Mouse (Mus musculus) stomach, embryonic 16.5 days (tissue): ENCODE data around the gene Pygo1. TPM values are rescaled to one million over a fixed set of nuclear protein-coding genes. Genes with fewer than 3 reads are reported as not detected.

Source experiments
- ATAC-seq: fragments of 200-750 bp; cut with Nextera tagmentation; 2 replicates; pipeline ENCODE4 v1.8.0; 2017; ENCODE audit warnings: moderate number of reproducible peaks, moderate TSS enrichment; ENCODE audit not compliant: insufficient read depth, low FRiP score
- H3K27ac ChIP-seq: fragments of 300-500 bp; sonication (generic); 2 replicates; pipeline ENCODE4 v1.5.1; 2014; ENCODE audit warnings: low read length
- H3K27me3 ChIP-seq: fragments of 300-500 bp; sonication (generic); 2 replicates; pipeline ENCODE4 v1.6.1; 2014; ENCODE audit warnings: low read length, control low read depth, mixed read lengths; ENCODE audit not compliant: control insufficient read depth, insufficient read depth
- H3K36me3 ChIP-seq: fragments of 300-500 bp; sonication (generic); 2 replicates; pipeline ENCODE4 v1.6.1; 2014; ENCODE audit warnings: low read length; ENCODE audit not compliant: control insufficient read depth, insufficient read depth
- H3K4me1 ChIP-seq: fragments of 300-500 bp; sonication (generic); 2 replicates; pipeline ENCODE4 v1.6.1; 2014; ENCODE audit warnings: low read length, control low read depth, mixed read lengths; ENCODE audit not compliant: control insufficient read depth, insufficient read depth
- H3K4me2 ChIP-seq: fragments of 300-500 bp; sonication (generic); 2 replicates; pipeline ENCODE4 v1.6.1; 2014; ENCODE audit warnings: low read depth, low read length, mixed read lengths
- H3K4me3 ChIP-seq: fragments of 300-500 bp; sonication (generic); replicated peaks from 2 replicates; pipeline ENCODE4 v1.5.1; 2014; ENCODE audit warnings: mild to moderate bottlenecking, low read length
- H3K9ac ChIP-seq: fragments of 300-500 bp; sonication (generic); 2 replicates; pipeline ENCODE4 v1.6.1; 2014; ENCODE audit warnings: low read length
- H3K9me3 ChIP-seq: fragments of 300-500 bp; sonication (generic); replicated peaks from 2 replicates; pipeline ENCODE4 v1.6.1; 2016; ENCODE audit warnings: low read length, control low read depth; ENCODE audit not compliant: control insufficient read depth
- WGBS: fragments of 180-500 bp; shearing (Covaris S2); extraction: QIAGEN DNeasy Blood & Tissue Kit; methylation state at CpG from one replicate; pipeline ENCODE4 v1.1.7; 2014; 5-methylcytosine and 5-hydroxymethylcytosine counted together
- polyA plus RNA-seq: library from polyadenylated mRNA; unstranded; fragments of >200 nt; fragmentation: Nextera tagmentation; extraction: Ambion mirVana; gene quantifications from 2 replicates; pipeline ENCODE4 v1.2.1, GENCODE M21; 2015

Gene Pygo1
- polyA plus RNA-seq, 1 experiment from 2014 or later = 2.8 TPM

DNA sequence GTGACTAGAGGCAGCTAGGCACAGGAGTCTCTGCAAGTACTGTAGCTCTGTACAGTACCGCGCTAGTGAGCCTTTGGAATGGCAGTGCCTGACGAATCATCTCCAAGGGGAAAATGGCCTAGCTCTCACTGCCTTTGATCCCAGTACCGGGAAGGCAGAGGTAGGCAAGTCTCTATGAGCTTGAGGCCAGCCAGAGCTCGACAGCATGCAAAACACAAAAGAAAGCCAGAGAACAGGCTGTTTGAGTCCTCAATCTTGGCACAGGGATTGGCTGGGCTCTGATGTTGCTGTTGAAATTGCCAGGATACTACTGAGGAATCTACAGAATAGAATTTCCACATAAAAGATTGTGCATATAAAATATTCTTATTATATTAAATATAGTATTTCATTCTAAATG is 47.0 kb downstream of the Pygo1 start:
- H3K27ac ChIP-seq = no peak overlapping the region
- H3K27me3 ChIP-seq = no peaks in the 10 kb centered on the region
- ATAC-seq = no peak
- no peak overlapping the region for H3K9ac ChIP-seq
- H3K4me1 ChIP-seq = no peaks in the 10 kb centered on the region
- no peak overlapping the region for H3K4me2 ChIP-seq
- 85% methylated on average over 5 of the region's 5 CpGs for WGBS
- H3K4me3 ChIP-seq = no peak overlapping the region
- H3K9me3 ChIP-seq = no peaks in the 10 kb centered on the region
- no peaks in the 10 kb centered on the region for H3K36me3 ChIP-seq

- Histone ChIP-seq H3K9ac (no peak overlapping the region), H3K27me3 (no peaks in the 10 kb centered on the region), H3K36me3 (no peaks in the 10 kb centered on the region), H3K4me2 (no peak overlapping the region), H3K27ac (no peak overlapping the region), H3K9me3 (no peaks in the 10 kb centered on the region), H3K4me3 (no peak overlapping the region), H3K4me1 (no peaks in the 10 kb centered on the region)
- ATAC-seq = no peak
These were observed 47.5 kb downstream of the Pygo1 start for GRCm38 (mm10) chr9:72972984-72973383.

- Histone ChIP-seq H3K27ac (no peak overlapping the region), H3K4me2 (no peak overlapping the region), H3K36me3 (no peaks in the 10 kb centered on the region), H3K4me3 (no peak overlapping the region), H3K9me3 (no peaks in the 10 kb centered on the region), H3K9ac (no peak overlapping the region), H3K27me3 (no peaks in the 10 kb centered on the region), H3K4me1 (no peaks in the 10 kb centered on the region)
- 84% methylated on average over 5 of the region's 5 CpGs for WGBS
- ATAC-seq = no peak
These were observed 49.3 kb downstream of the Pygo1 start for GRCm38 (mm10) chr9:72974734-72975133.

- WGBS = 90% methylated on average over 1 of the region's 1 CpGs
- no peak overlapping the region for H3K4me3 ChIP-seq
- ATAC-seq = no peak
These were observed 49.8 kb downstream of the Pygo1 start for GRCm38 (mm10) chr9:72975242-72975641.

DNA sequence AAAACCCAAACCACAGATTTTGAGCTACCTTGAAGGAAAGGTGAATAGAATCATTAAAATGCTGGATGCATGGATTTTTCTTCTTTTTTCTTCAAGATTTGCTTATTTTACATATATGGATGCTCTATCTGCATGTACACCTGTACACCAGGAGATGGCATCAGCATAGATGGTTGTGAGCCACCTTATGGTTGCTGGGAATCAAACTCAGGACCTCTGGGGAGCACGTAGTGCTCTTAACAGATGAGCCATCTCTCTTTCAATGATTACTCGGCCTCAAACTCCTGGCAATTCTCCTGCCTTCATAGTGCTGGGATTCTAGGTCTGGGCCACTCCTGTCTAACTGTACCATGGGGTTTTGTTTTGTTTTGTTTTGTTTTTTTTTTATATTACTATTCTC is 57.6 kb downstream of the Pygo1 start:
- no peak overlapping the region for H3K4me2 ChIP-seq
- no peak overlapping the region for H3K9ac ChIP-seq
- H3K36me3 ChIP-seq = no peaks in the 10 kb centered on the region
- H3K27me3 ChIP-seq = no peaks in the 10 kb centered on the region
- whole genome bisulfite sequencing = 73% methylated on average over 2 of the region's 2 CpGs
- no peak for ATAC-seq
- peaks cover 16% of the 10 kb centered on the region for H3K4me1 ChIP-seq
- no peaks in the 10 kb centered on the region for H3K9me3 ChIP-seq
- no peak overlapping the region for H3K4me3 ChIP-seq
- no peak overlapping the region for H3K27ac ChIP-seq

More at GRCm38 (mm10) chr9:72975242-72975641, 49.8 kb downstream of the Pygo1 start:
- Histone ChIP-seq H3K9ac (no peak overlapping the region), H3K4me1 (no peaks in the 10 kb centered on the region), H3K36me3 (no peaks in the 10 kb centered on the region), H3K27ac (no peak overlapping the region), H3K9me3 (no peaks in the 10 kb centered on the region), H3K27me3 (no peaks in the 10 kb centered on the region), H3K4me2 (no peak overlapping the region)

DNA sequence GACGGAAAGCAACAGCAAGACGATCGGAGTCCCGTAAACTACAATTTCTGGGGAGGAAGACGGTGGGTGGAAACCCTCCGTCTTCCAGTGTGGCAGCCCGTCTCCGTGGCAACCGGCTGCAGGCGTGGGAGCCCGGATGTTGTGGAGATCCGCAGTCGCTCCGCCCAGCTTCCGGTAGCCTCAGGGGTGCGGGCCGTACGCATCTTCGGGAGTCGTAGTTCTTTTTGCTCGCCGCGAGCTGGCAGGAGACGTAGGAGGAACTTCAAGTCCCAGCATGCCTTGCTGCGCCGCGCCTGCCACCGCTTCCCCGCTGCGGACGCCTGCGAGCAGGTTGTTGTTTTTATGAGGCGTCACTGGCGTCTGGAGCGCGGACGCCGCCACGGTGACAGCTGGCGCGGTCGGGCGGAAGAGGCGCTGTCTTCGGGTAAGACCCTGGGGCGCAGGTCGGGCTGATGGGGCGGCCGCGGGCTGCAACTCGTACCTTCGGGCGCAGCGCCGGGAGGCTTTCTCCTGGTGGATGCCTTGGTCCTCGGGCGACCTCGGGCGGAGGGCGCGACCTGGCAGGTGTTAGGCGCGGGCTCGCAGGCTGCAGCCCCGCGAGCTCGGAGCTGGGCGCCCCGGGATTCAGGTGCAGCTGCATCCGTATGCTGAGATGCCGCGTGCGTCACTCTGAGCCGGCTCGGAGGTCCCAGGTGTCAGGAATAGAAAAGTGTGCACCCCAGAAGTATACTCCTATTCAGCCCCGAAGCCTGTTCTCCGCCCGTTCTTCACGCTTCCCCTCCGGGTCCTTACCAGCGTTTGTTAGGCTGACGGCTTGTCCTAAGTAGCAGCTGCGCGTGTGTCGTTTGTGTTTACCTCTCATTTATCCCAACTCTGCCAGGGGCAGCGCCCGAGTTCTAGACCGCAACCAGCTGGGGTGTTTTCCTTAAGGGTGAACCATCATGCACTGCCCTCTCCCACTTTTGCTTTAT is 60.1 kb downstream of the Pygo1 start, which contains the start of the genes Ccpg1os and Ccpg1:
Gene Ccpg1os (minus strand): TSS at position 133 of the 971 bp plus-strand sequence.
Gene Ccpg1 (plus strand): TSS at position 180 of the 971 bp plus-strand sequence.
- H3K4me2 ChIP-seq = peak within 1 kb of the TSS; percentile 96
- peak within 1 kb of the TSS; percentile 77 for H3K9ac ChIP-seq
- peaks cover 16% of the 10 kb centered on the region for H3K4me1 ChIP-seq
- peak within 1 kb of the TSS; percentile 42; the same call in 1 of the 2 replicates for H3K27ac ChIP-seq
- peak within 1 kb of the TSS; percentile 72 for H3K4me3 ChIP-seq
- WGBS = under 1% methylated on average over 86 of the region's 88 CpGs
- no peaks in the 10 kb centered on the region for H3K9me3 ChIP-seq
- H3K36me3 ChIP-seq = no peaks in the 10 kb centered on the region
- H3K27me3 ChIP-seq = no peaks in the 10 kb centered on the region
- peak; percentile 99 for ATAC-seq

- Histone ChIP-seq H3K27ac (no peak overlapping the region), H3K9me3 (no peaks in the 10 kb centered on the region), H3K4me2 (no peak overlapping the region), H3K27me3 (no peaks in the 10 kb centered on the region), H3K4me3 (no peak overlapping the region), H3K36me3 (no peaks in the 10 kb centered on the region), H3K9ac (no peak overlapping the region), H3K4me1 (peaks cover 16% of the 10 kb centered on the region)
- ATAC-seq = no peak
- 60% methylated on average over 3 of the region's 3 CpGs for WGBS
These were observed 62.3 kb downstream of the Pygo1 start for GRCm38 (mm10) chr9:72987703-72988102.

DNA sequence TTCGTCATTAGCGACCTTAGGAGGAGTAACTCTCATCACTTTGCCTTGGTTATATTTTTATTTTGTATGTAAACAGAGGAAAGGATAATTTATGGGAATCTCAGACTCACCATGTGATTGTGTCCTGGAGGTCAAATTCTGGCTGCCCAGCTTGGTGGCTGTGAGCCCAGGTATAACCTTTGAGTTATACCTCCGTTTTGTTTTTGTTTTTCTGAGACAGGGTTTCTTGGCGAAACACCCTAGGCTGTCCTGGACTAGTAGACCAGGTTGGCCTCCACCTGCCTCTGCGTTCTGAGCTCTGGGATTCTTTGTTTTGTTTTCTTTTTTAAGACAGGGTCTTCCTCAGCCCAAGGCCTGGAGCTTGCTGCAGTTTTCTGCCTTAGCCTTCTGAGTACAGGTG is 63.3 kb downstream of the Pygo1 start:
- peaks cover 16% of the 10 kb centered on the region for H3K4me1 ChIP-seq
- no peak overlapping the region for H3K27ac ChIP-seq
- no peak overlapping the region for H3K4me2 ChIP-seq
- ATAC-seq = no peak
- H3K4me3 ChIP-seq = no peak overlapping the region
- 87% methylated on average over 5 of the region's 5 CpGs for WGBS
- no peak overlapping the region for H3K9ac ChIP-seq
- H3K36me3 ChIP-seq = no peaks in the 10 kb centered on the region
- no peaks in the 10 kb centered on the region for H3K9me3 ChIP-seq
- no peaks in the 10 kb centered on the region for H3K27me3 ChIP-seq

GRCm38 (mm10) chr9:72991420-72991819 is 66.0 kb downstream of the Pygo1 start:
- no peak overlapping the region for H3K4me3 ChIP-seq
- H3K9me3 ChIP-seq = no peaks in the 10 kb centered on the region
- peaks cover 2% of the 10 kb centered on the region for H3K4me1 ChIP-seq
- no peaks in the 10 kb centered on the region for H3K36me3 ChIP-seq
- WGBS = 89% methylated on average over 2 of the region's 2 CpGs
- H3K27ac ChIP-seq = no peak overlapping the region
- no peak for ATAC-seq
- H3K4me2 ChIP-seq = no peak overlapping the region
- no peaks in the 10 kb centered on the region for H3K27me3 ChIP-seq
- H3K9ac ChIP-seq = no peak overlapping the region
